Mouse (Mus musculus) G1E (cell line): ENCODE results near the gene Bbs9. TPM values are rescaled to one million over a fixed set of nuclear protein-coding genes. Genes with fewer than 3 reads are reported as not detected.

Experiments
- ATAC-seq: 2 replicates; pipeline ENCODE4 v1.8.0; 2016; ENCODE audit warnings: mild to moderate bottlenecking; ENCODE audit not compliant: insufficient number of reproducible peaks, poor library complexity, low FRiP score, severe bottlenecking; ENCODE audit errors: extremely low read depth
- DNase-seq: peaks from one replicate; pipeline ENCODE4 v3.0.0; 2012; ENCODE audit warnings: low spot score
- H3K27me3 ChIP-seq: 2 replicates; pipeline ENCODE4 v1.6.1; 2012; ENCODE audit warnings: mild to moderate bottlenecking, low read length, inconsistent platforms; ENCODE audit not compliant: insufficient read depth
- H3K36me3 ChIP-seq: replicated peaks from 2 replicates; pipeline ENCODE3; 2012; ENCODE audit warnings: mild to moderate bottlenecking, inconsistent platforms
- H3K4me1 ChIP-seq: 2 replicates; pipeline ENCODE4 v1.6.1; 2012; ENCODE audit warnings: low read depth, low read length, inconsistent platforms, mixed read lengths; ENCODE audit not compliant: insufficient read depth
- H3K4me3 ChIP-seq: 2 replicates; pipeline ENCODE4 v1.5.1; 2012; ENCODE audit warnings: low read depth, mild to moderate bottlenecking, inconsistent platforms, low read length, moderate library complexity, mixed read lengths
- H3K9me3 ChIP-seq: replicated peaks from 2 replicates; pipeline ENCODE4 v1.6.1; 2012; ENCODE audit warnings: inconsistent platforms
- CTCF ChIP-seq: IDR thresholded peaks from 2 replicates; pipeline ENCODE4 v1.5.1; 2012; ENCODE audit warnings: low read depth, low read length, inconsistent platforms, mixed read lengths
- GATA1 ChIP-seq: IDR thresholded peaks from 2 replicates; pipeline ENCODE4 v1.6.1; 2012; ENCODE audit warnings: borderline replicate concordance, low read length, inconsistent platforms, mixed read lengths
- GATA2 ChIP-seq: IDR thresholded peaks from 2 replicates; pipeline ENCODE4 v1.6.1; 2012; ENCODE audit warnings: low read depth, low read length, inconsistent platforms, borderline replicate concordance
- POLR2AphosphoS5 ChIP-seq: IDR thresholded peaks from 2 replicates; pipeline ENCODE4 v1.6.1; 2012; ENCODE audit warnings: low read depth, low read length, inconsistent platforms; ENCODE audit not compliant: insufficient replicate concordance
- TAL1 ChIP-seq: conservative IDR thresholded peaks from 2 replicates; pipeline ENCODE4 v1.6.1; 2012; ENCODE audit warnings: low read depth, low read length, inconsistent platforms, mixed read lengths
- polyA plus RNA-seq: library from polyadenylated mRNA; stranded (reverse); fragments of >175 nt; gene quantifications from 2 replicates; pipeline ENCODE4 v1.2.3, GENCODE M21; 2012
- total RNA-seq, 2 experiments: library from RNA; stranded (forward) in 1 of 2; stranded (reverse) in 1 of 2; fragments of 200-1000 nt in 1 of 2; fragments of >200 nt in 1 of 2; fragmentation: Nextera tagmentation in 1 of 2; gene quantifications; 2 replicates each; pipeline ENCODE4 v1.2.3; 2014 to 2017

Gene Bbs9
- total and polyA plus RNA-seq, 3 experiments, result 3.3 to 26.9 (median 18.4) TPM

- Histone ChIP-seq H3K36me3 (no peaks in the 10 kb centered on the region), H3K27me3 (no peaks in the 10 kb centered on the region), H3K4me3 (no peak overlapping the region), H3K9me3 (no peaks in the 10 kb centered on the region), H3K4me1 (no peaks in the 10 kb centered on the region)
- TF ChIP-seq CTCF (no peak), GATA1 (no peak), GATA2 (no peak), TAL1 (no peak), POLR2AphosphoS5 (no peak)
- no peak for ATAC-seq
- DNase-seq, result no peak
Observed at GRCm38 (mm10) chr9:22563612-22564347, 88.3 kb downstream of the Bbs9 start.

- H3K27me3 ChIP-seq, result no peaks in the 10 kb centered on the region
- no peak for ATAC-seq
Observed at GRCm38 (mm10) chr9:22567726-22568125, 92.2 kb downstream of the Bbs9 start.

GRCm38 (mm10) chr9:22576426-22577139 lies 101.1 kb downstream of the Bbs9 start:
- ATAC-seq, result no peak
- Histone ChIP-seq H3K4me1 (no peaks in the 10 kb centered on the region), H3K9me3 (no peaks in the 10 kb centered on the region), H3K4me3 (no peak overlapping the region), H3K27me3 (no peaks in the 10 kb centered on the region), H3K36me3 (no peaks in the 10 kb centered on the region)
- no peak for DNase-seq
- TF ChIP-seq CTCF (no peak), POLR2AphosphoS5 (no peak), TAL1 (no peak), GATA1 (no peak)

More at GRCm38 (mm10) chr9:22567726-22568125, 92.2 kb downstream of the Bbs9 start:
- DNase-seq, result no peak
- TF ChIP-seq POLR2AphosphoS5 (no peak), GATA1 (no peak), CTCF (no peak), GATA2 (no peak), TAL1 (no peak)
- H3K9me3 ChIP-seq, result no peaks in the 10 kb centered on the region
- H3K4me1 ChIP-seq, result no peaks in the 10 kb centered on the region
- no peak overlapping the region for H3K4me3 ChIP-seq
- H3K36me3 ChIP-seq, result no peaks in the 10 kb centered on the region

- Histone ChIP-seq H3K4me1 (no peaks in the 10 kb centered on the region), H3K27me3 (no peaks in the 10 kb centered on the region), H3K36me3 (no peaks in the 10 kb centered on the region), H3K4me3 (no peak overlapping the region), H3K9me3 (no peaks in the 10 kb centered on the region)
- no peak for TF ChIP-seq GATA1
- no peak for TF ChIP-seq GATA2
- TF ChIP-seq CTCF, result no peak
- no peak for TF ChIP-seq POLR2AphosphoS5
- no peak for TF ChIP-seq TAL1
- ATAC-seq (no peak), DNase-seq (no peak)
Observed at GRCm38 (mm10) chr9:22578266-22578665, 102.8 kb downstream of the Bbs9 start.

GRCm38 (mm10) chr9:22584221-22584620 lies 108.7 kb downstream of the Bbs9 start:
- no peaks in the 10 kb centered on the region for H3K27me3 ChIP-seq
- H3K36me3 ChIP-seq, result peaks cover 2% of the 10 kb centered on the region
- H3K9me3 ChIP-seq, result no peaks in the 10 kb centered on the region
- no peak for ATAC-seq
- no peak for TF ChIP-seq POLR2AphosphoS5
- no peak for TF ChIP-seq GATA1
- TF ChIP-seq GATA2, result no peak
- no peak for TF ChIP-seq TAL1
- no peak for TF ChIP-seq CTCF
- no peak for DNase-seq
- no peaks in the 10 kb centered on the region for H3K4me1 ChIP-seq
- H3K4me3 ChIP-seq, result no peak overlapping the region

DNA sequence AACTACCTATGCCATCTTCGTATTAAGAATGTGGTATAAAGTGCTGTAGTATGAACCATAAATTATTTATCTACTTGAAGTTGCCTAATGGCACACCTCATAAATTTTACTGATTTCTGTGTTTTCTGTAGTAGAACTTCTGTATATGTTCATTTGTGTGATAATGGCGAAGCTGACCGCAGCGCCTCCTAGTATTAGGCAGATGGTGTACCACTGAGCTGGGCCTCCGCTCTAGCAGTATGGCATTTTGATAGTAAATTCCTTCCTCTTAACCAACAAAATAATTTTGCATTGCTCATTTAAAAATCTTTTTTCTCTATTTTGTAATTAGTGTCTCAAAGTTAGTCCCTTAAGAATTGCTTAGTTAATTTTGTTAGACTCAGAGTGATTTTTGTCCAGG lies 117.5 kb downstream of the Bbs9 start:
- DNase-seq, result no peak
- no peak overlapping the region for H3K4me3 ChIP-seq
- no peaks in the 10 kb centered on the region for H3K4me1 ChIP-seq
- H3K27me3 ChIP-seq, result no peaks in the 10 kb centered on the region
- no peaks in the 10 kb centered on the region for H3K36me3 ChIP-seq
- TF ChIP-seq GATA2 (no peak), GATA1 (no peak), POLR2AphosphoS5 (no peak), TAL1 (no peak), CTCF (no peak)
- H3K9me3 ChIP-seq, result no peaks in the 10 kb centered on the region
- no peak for ATAC-seq
